Mouse (Mus musculus) intestine, embryonic 14.5 days (tissue): ENCODE data around the gene Apobr. TPM values are rescaled to one million over a fixed set of nuclear protein-coding genes. Genes with fewer than 3 reads are reported as not detected.

Experiments
- ATAC-seq: fragments of 200-750 bp; cut with Nextera tagmentation; replicated peaks from 2 replicates; pipeline ENCODE4 v1.8.0; 2017; ENCODE audit warnings: low read depth, moderate number of reproducible peaks, moderate TSS enrichment, moderate library complexity; ENCODE audit not compliant: low FRiP score, low TSS enrichment
- DNase-seq: peaks from one replicate; pipeline ENCODE4 v3.0.0-alpha.2; 2018; ENCODE audit warnings: low spot score
- H3K27ac ChIP-seq: fragments of 300-500 bp; sonication (generic); 2 replicates; pipeline ENCODE4 v1.5.1; 2014; ENCODE audit warnings: low read depth, mild to moderate bottlenecking, control low read depth
- H3K27me3 ChIP-seq: fragments of 300-500 bp; sonication (generic); replicated peaks from 2 replicates; pipeline ENCODE4 v1.6.1; 2014; ENCODE audit warnings: low read length, control low read depth; ENCODE audit not compliant: control insufficient read depth, insufficient read depth
- H3K36me3 ChIP-seq: fragments of 300-500 bp; sonication (generic); 2 replicates; pipeline ENCODE4 v1.6.1; 2014; ENCODE audit warnings: low read length, control low read depth; ENCODE audit not compliant: control insufficient read depth, insufficient read depth
- H3K4me1 ChIP-seq: fragments of 300-500 bp; sonication (generic); replicated peaks from 2 replicates; pipeline ENCODE4 v1.6.1; 2014; ENCODE audit warnings: low read length, control low read depth, mixed read lengths; ENCODE audit not compliant: control insufficient read depth, insufficient read depth
- H3K4me2 ChIP-seq: fragments of 300-500 bp; sonication (generic); 2 replicates; pipeline ENCODE4 v1.6.1; 2014; ENCODE audit warnings: low read length
- H3K4me3 ChIP-seq: fragments of 300-500 bp; sonication (generic); 2 replicates; pipeline ENCODE4 v1.5.1; 2014; ENCODE audit warnings: low read depth, low read length, control low read depth, mixed read lengths
- H3K9ac ChIP-seq: fragments of 300-500 bp; sonication (generic); 2 replicates; pipeline ENCODE4 v1.6.1; 2014; ENCODE audit warnings: mild to moderate bottlenecking, low read length
- H3K9me3 ChIP-seq: fragments of 300-500 bp; sonication (generic); 2 replicates; pipeline ENCODE4 v1.6.1; 2016; ENCODE audit warnings: low read length, control low read depth; ENCODE audit not compliant: control insufficient read depth
- WGBS: fragments of 180-500 bp; shearing (Covaris S2); extraction: QIAGEN DNeasy Blood & Tissue Kit; methylation state at CpG from one replicate; pipeline ENCODE4 v1.1.7; 2014; 5-methylcytosine and 5-hydroxymethylcytosine counted together
- polyA plus RNA-seq: library from polyadenylated mRNA; unstranded; fragments of >200 nt; fragmentation: Nextera tagmentation; extraction: Ambion mirVana; gene quantifications from 2 replicates; pipeline ENCODE4 v1.2.1, GENCODE M21; 2014

The Apobr gene
- polyA plus RNA-seq, 1 experiment from 2014 or later = 1.1 TPM

GRCm38 (mm10) chr7:126565693-126566092 lies 19.0 kb upstream of the Apobr start:
- 0% methylated on average over 21 of the region's 28 CpGs for WGBS
- H3K36me3 ChIP-seq = peaks cover 43% of the 10 kb centered on the region
- peak overlapping the region; percentile 76 for H3K4me2 ChIP-seq
- H3K9ac ChIP-seq = peak overlapping the region; percentile 89
- H3K4me1 ChIP-seq = peaks cover 5% of the 10 kb centered on the region; the same call in 1 of the 2 replicates
- no peaks in the 10 kb centered on the region for H3K27me3 ChIP-seq
- no peak for DNase-seq
- H3K9me3 ChIP-seq = no peaks in the 10 kb centered on the region
- H3K27ac ChIP-seq = peak overlapping the region; percentile 76
- ATAC-seq = 0 out of 2 replicates have a peak, but pooled peaks have one; percentile 21
- peak overlapping the region; percentile 90 for H3K4me3 ChIP-seq

- no peaks in the 10 kb centered on the region for H3K9me3 ChIP-seq
- peak within 1 kb of the TSS; percentile 76 for H3K4me2 ChIP-seq
- DNase-seq (peak; percentile 92), ATAC-seq (peak; percentile 91)
- H3K27ac ChIP-seq = peak within 1 kb of the TSS; percentile 76
- under 1% methylated on average over 46 of the region's 46 CpGs for WGBS
- H3K9ac ChIP-seq = peak within 1 kb of the TSS; percentile 89
- no peaks in the 10 kb centered on the region for H3K27me3 ChIP-seq
- H3K4me1 ChIP-seq = peaks cover 5% of the 10 kb centered on the region; the same call in 1 of the 2 replicates
- H3K4me3 ChIP-seq = peak within 1 kb of the TSS; percentile 90
- H3K36me3 ChIP-seq = peaks cover 38% of the 10 kb centered on the region
Measured at GRCm38 (mm10) chr7:126566094-126566765, 18.5 kb upstream of the Apobr start, which contains the start of gene Eif3c. TSS of gene Eif3c (minus strand) at chr7:126566411.

DNA sequence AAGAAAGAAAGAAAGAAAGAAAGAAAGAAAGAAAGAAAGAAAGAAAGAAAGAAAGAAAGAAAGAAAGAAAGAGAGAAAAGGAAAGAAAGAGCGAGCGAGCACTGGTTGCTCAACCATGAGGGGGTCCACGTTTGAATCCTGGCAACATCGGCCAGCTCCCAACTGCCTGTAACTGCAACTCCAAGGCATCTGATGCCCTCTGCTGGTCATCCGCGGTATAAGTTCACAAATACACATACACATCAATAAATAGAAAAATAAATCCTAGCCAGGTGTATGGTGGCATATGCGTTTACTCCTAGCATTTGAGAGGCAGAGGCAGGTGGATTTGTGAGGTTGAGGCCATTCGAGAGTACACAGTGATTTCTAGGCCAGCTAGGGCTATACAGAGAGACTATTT lies 7.8 kb upstream of the Apobr start:
- no peaks in the 10 kb centered on the region for H3K27me3 ChIP-seq
- ATAC-seq = no peak
- WGBS = 61% methylated on average over 8 of the region's 8 CpGs
- peaks cover 35% of the 10 kb centered on the region for H3K36me3 ChIP-seq
- no peak overlapping the region for H3K4me3 ChIP-seq
- H3K4me1 ChIP-seq = no peaks in the 10 kb centered on the region
- H3K9me3 ChIP-seq = no peaks in the 10 kb centered on the region
- no peak overlapping the region for H3K27ac ChIP-seq
- H3K4me2 ChIP-seq = no peak overlapping the region
- H3K9ac ChIP-seq = no peak overlapping the region
- DNase-seq = peak; percentile 72

GRCm38 (mm10) chr7:126579172-126579571 lies 5.6 kb upstream of the Apobr start:
- H3K4me3 ChIP-seq = no peak overlapping the region

GRCm38 (mm10) chr7:126581661-126582060 lies 3.1 kb upstream of the Apobr start:
- Histone ChIP-seq H3K4me2 (no peak overlapping the region), H3K4me1 (peaks cover 3% of the 10 kb centered on the region; the same call in 1 of the 2 replicates), H3K4me3 (no peak overlapping the region), H3K9me3 (no peaks in the 10 kb centered on the region), H3K27ac (no peak overlapping the region), H3K27me3 (no peaks in the 10 kb centered on the region), H3K36me3 (peaks cover 8% of the 10 kb centered on the region; the same call in 1 of the 2 replicates), H3K9ac (no peak overlapping the region)
- ATAC-seq = no peak
- WGBS = 85% methylated on average over 6 of the region's 6 CpGs
- DNase-seq = no peak

More at GRCm38 (mm10) chr7:126579172-126579571, 5.6 kb upstream of the Apobr start:
- no peak overlapping the region for H3K27ac ChIP-seq
- WGBS = 62% methylated on average over 8 of the region's 8 CpGs
- peaks cover 20% of the 10 kb centered on the region for H3K36me3 ChIP-seq
- H3K9me3 ChIP-seq = no peaks in the 10 kb centered on the region
- H3K4me1 ChIP-seq = peaks cover 3% of the 10 kb centered on the region; the same call in 1 of the 2 replicates
- no peak overlapping the region for H3K4me2 ChIP-seq
- H3K27me3 ChIP-seq = no peaks in the 10 kb centered on the region
- ATAC-seq (no peak), DNase-seq (peak; percentile 74)
- H3K9ac ChIP-seq = no peak overlapping the region

DNA sequence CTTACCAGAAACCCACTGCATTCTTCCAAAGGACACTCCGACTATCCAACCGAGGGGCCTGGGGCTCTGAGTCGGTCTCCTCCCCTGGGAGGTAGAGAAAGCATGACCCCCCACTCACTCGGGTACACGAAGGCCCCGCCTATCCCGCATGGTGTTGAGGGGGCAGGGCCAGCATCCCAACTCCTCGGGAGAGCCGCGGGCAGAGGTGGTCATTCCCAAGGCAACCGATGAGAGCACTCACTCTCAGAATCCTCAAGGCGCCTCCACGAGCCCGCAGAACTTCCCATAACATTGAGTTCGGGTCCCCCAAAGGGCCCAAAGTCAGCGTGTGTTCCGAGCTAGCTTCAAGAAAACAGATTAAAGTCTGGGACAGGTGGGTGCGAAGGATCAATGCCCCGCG lies 2.0 kb upstream of the Apobr start:
- peak overlapping the region; percentile 61 for H3K4me3 ChIP-seq
- DNase-seq = no peak
- peaks cover 3% of the 10 kb centered on the region; the same call in 1 of the 2 replicates for H3K4me1 ChIP-seq
- ATAC-seq = peak; percentile 73
- H3K27ac ChIP-seq = no peak overlapping the region
- H3K27me3 ChIP-seq = no peaks in the 10 kb centered on the region
- peak overlapping the region; percentile 49 for H3K9ac ChIP-seq
- WGBS = 1% methylated on average over 20 of the region's 20 CpGs
- H3K9me3 ChIP-seq = no peaks in the 10 kb centered on the region
- peak overlapping the region; percentile 63 for H3K4me2 ChIP-seq
- H3K36me3 ChIP-seq = peaks cover under 1% of the 10 kb centered on the region; the same call in 1 of the 2 replicates

DNA sequence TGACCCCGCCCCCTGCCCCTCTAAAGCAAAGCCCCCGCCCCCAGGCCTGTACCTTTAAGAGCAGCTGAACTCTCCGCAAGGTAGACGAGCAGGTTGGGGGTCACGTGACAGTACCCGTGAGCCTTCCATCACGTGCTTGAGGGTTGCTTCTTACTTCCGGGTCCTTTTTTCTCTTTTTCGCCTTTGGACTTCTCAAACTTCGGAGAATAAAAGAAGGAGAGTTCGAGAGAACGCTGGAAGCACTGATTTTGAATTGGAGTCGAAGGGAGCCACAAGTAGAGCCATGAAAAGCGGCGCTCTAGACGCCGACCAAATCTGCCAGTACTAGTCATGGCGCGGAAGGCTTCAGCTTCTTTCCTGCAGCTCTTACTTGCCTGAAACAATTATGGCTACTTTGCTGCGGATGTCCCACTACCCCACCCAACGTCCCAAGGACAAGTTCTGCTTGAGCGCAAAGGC lies 1.5 kb upstream of the Apobr start:
- ATAC-seq (peak; percentile 90), DNase-seq (peak; percentile 95)
- Histone ChIP-seq H3K4me3 (peak overlapping the region; percentile 61), H3K9ac (peak overlapping the region; percentile 49), H3K27ac (peak overlapping the region; percentile 86), H3K27me3 (no peaks in the 10 kb centered on the region), H3K9me3 (no peaks in the 10 kb centered on the region), H3K4me2 (peak overlapping the region; percentile 63), H3K4me1 (peaks cover 3% of the 10 kb centered on the region; the same call in 1 of the 2 replicates), H3K36me3 (no peaks in the 10 kb centered on the region)
- 2% methylated on average over 22 of the region's 22 CpGs for WGBS

GRCm38 (mm10) chr7:126583761-126584160 lies 981 bp upstream of the Apobr start:
- H3K27ac ChIP-seq = peak overlapping the region; percentile 86; the same call in 1 of the 2 replicates
- 48% methylated on average over 6 of the region's 6 CpGs for WGBS

More at GRCm38 (mm10) chr7:126583761-126584160, 981 bp upstream of the Apobr start:
- peak overlapping the region; percentile 49 for H3K9ac ChIP-seq
- no peaks in the 10 kb centered on the region for H3K36me3 ChIP-seq
- no peaks in the 10 kb centered on the region for H3K9me3 ChIP-seq
- no peaks in the 10 kb centered on the region for H3K27me3 ChIP-seq
- peak overlapping the region; percentile 61 for H3K4me3 ChIP-seq
- peak overlapping the region; percentile 63 for H3K4me2 ChIP-seq
- peaks cover 3% of the 10 kb centered on the region; the same call in 1 of the 2 replicates for H3K4me1 ChIP-seq
- DNase-seq = no peak
- ATAC-seq = no peak
